Mouse (Mus musculus) spleen, adult 2 months (tissue): ENCODE results near the gene Vmn2r63.
"Not testable (repeated sequence)": the region's sequence is repeated elsewhere in the genome, so short reads cannot be mapped to it uniquely, and the experiment has no call there.

ENCODE experiments used
- CTCF ChIP-seq: fragments of 200-500 bp; IDR thresholded peaks from 2 replicates; pipeline ENCODE4 v1.5.1; 2011; ENCODE audit warnings: mild to moderate bottlenecking, inconsistent platforms; ENCODE audit not compliant: insufficient read depth, insufficient read length, insufficient replicate concordance; ENCODE audit errors: extremely low read depth
- POLR2A ChIP-seq: fragments of 200-500 bp; IDR thresholded peaks from 2 replicates; pipeline ENCODE4 v1.6.1; 2011; ENCODE audit warnings: low read depth, low read length, inconsistent platforms

DNA sequence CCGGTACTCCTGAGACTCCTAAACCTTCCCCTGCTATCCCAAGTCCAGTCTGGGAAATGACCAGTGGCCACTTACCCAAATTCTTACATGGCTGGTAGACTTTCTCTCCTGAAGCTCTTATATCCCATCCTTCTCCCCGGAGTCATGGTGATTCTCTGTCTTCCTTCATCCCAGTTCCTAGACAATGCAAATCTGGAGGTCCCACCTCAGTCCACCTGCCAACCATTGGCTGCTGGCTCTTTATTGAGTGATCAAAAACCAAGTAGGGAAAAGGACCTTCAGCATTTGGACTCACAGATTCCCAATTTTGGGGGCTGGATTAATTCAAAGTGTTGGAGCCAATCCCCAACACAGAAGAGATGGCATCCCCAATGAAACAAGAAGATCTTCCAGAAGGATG lies 35.6 kb downstream of the Vmn2r63 start:
- not testable (repeated sequence) for TF ChIP-seq POLR2A, CTCF
